Mouse (Mus musculus): ENCODE results near the gene Trp53tg5.

Gene Trp53tg5

DNA sequence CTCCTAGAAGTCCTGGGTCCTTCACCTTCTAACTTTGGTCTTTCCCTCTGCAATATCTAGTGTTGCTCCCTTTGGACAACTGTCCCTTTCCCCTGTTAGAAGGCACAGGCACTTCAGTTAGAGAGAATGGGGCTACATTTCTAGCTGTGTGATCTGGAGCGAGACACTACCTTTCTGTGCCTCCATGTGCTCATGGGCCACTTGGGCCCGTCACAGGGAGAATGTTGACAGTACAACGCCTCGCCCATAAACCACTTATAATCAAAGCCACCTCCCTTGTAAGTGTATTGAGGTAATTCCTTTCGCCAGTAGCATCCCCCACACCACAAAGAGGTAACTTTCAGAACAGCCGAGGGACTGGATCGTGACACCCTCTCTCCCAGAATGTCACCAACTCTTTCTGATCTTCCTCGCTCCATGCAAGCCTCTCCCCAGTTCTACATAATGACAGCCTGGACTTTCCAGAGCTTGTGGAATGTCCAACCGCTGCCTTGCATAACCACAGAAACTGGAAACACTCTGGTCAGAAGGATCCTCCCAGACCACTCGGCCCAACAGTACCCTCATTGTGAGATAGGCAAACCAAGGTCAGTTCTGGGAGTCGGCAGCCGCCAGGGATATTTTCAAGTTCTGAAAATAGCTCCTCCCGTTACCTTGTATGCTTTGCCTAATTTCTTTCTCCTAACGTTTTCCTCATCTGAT, 24.0 kb downstream of the Trp53tg5 start:
- DNase-seq (ENCODE audit: low spot score in 2 of 2), result no peak

DNA sequence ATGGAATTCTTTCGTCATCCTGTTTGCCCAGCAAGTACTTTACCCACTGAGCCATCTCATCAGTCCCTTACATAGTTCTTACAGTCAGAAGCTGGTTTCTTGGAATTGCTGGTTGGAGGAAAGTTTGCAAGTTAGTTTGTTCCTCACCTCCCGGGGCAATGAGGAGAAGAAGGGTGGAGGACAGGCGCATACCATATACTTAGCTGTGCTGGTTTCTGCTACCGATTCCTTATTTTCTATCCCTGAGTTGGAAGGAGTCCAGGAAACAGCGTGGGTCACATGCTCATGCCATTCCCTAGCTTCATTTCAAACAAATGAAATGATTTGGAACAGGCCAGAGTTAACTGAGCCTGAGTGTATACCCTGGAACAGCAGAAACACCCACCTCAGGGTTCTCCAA, 24.6 kb downstream of the Trp53tg5 start:
- no peak for DNase-seq (ENCODE audit: low spot score in 2 of 2)

DNA sequence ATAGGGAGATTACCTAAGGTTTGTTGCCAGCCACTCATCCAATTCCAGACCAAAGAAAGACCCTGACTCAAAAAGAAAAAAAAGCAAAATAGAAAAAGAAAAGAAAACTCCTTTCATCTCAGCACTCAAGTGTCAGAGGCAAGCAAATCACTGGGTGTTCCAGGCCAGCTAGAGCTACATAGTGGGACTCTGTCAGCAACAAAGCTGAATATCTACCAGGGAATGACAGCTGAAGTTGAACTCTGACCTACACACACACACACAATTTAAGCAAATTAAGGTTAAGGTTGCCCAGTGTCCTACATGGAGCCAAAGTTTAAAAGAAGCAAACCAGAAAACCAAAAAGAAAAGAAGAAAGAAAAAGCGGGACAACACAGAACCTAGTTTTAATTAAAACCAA, 25.4 kb downstream of the Trp53tg5 start:
- no peak for DNase-seq (ENCODE audit: low spot score in 2 of 2)

DNA sequence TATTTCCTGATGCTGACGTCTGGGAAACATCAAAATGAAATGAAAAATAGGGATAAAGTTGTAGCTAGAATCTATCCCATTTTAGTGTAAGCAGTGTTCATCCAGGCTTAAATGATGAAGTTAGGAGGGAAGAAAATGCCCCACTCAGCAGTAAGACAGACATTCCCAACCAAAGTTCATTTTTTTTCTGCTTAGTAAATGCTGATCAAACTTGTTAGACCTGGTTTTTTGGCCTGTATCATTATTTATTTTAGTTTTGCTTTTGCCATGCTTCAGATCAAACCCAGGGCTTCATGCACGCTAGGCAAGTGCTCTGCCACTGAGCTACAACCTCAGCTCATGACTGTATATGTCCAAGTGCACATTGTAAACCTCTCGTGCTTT, 27.4 kb downstream of the Trp53tg5 start:
- no peak for DNase-seq (ENCODE audit: low spot score in 2 of 2)

DNA sequence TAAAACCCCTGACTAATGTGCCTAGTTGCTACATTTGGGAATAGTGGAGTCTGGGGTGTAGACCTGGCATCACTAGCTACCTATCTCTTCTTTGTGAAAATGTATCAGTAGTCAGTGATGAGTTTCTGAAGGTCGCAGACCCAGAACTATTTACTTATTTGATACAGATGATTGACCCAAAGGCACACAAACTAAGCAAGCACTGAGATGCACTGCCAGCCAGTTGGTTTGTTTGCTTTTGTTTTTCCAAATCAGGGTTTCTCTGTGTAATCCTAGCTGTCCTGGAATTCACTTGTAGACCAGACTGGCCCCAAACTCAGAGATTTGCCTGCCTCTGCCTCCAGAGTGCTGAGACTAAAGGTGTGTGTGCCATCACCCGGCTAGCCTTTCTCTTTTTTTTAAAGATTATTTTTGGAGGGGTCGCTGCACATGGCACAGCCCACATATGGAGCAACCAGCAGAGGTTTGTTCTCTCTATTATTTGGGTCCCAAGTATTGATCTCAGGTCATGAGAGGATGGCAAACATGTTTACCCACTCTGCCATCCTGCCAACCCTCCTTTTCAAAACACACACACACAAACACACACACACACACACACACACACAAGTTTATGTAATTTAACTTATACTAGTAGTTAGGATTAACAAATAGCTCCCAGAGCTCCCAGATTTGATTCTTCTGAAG, 28.0 kb downstream of the Trp53tg5 start:
- DNase-seq (ENCODE audit: low spot score in 2 of 2), result no peak

DNA sequence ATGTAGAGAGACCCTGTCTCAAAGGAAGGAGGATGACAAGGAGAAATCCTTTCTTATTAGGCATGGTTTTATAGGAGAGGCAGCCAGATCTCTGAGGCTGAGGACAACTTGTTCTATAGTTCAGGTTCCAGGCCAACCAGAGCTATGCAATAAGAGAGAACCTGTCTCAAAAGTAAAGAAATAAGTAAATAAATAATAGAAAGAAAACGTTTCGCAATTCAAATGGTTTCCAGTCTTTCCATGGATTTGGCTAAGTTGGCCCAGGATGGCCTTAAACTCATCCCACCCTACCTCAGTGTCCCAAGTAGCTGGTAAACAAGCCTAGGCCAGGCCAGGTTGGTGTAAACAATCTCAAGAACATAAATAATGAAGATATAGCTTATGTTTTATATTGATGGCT, 28.8 kb downstream of the Trp53tg5 start:
- no peak for DNase-seq (ENCODE audit: low spot score in 2 of 2)

DNA sequence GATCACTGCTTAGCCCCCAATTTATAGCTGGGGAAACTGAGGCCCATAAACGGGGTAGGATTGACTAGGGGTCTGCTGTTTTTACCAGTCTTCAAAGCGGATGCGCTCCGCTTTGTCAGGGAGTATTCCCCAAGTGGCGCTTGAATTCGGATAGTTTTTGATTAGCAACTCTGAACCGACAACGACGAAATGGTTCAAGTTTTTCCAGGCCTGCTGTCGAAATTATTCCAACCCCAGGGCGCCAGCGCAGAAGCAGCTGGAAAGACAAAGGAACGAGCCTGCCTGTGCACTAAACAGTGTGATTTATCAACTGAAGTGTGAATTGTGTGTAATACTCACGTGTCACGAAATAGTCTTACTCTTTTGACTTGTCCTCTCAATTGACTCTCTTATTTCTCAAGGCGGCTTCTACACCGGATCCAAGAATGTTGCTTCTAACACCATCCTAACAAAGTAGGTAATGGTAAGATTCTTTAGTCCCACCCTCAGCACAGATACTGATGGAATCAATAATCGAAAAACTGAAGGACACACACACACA, 30.0 kb downstream of the Trp53tg5 start, which contains the start of gene Sdc4:
Sdc4 (minus strand) TSS at position 428 of the 541 bp plus-strand sequence.
- no peak for DNase-seq (ENCODE audit: low spot score in 2 of 2)

DNA sequence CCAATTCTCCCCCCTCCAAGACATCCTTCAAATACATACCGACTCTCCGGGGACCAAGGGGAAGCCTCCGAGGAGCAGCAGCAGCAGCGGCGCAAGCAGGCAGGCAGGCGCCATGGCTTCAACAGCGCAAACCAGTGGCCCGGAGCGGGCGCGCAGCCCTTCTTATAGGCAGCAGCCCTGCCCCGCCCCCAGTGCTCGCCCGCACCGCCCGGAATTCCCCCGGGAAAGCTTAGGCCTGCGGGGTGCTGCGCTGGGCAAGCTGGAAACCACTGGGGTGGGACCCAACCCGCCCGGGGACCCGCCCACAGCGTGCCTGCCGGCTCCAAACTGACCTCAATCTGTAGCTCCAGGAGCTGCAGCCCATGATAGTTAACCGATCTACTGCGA, 30.5 kb downstream of the Trp53tg5 start:
- DNase-seq (ENCODE audit: low spot score in 2 of 2), result peak in 1 of 2 experiments; percentile 63

DNA sequence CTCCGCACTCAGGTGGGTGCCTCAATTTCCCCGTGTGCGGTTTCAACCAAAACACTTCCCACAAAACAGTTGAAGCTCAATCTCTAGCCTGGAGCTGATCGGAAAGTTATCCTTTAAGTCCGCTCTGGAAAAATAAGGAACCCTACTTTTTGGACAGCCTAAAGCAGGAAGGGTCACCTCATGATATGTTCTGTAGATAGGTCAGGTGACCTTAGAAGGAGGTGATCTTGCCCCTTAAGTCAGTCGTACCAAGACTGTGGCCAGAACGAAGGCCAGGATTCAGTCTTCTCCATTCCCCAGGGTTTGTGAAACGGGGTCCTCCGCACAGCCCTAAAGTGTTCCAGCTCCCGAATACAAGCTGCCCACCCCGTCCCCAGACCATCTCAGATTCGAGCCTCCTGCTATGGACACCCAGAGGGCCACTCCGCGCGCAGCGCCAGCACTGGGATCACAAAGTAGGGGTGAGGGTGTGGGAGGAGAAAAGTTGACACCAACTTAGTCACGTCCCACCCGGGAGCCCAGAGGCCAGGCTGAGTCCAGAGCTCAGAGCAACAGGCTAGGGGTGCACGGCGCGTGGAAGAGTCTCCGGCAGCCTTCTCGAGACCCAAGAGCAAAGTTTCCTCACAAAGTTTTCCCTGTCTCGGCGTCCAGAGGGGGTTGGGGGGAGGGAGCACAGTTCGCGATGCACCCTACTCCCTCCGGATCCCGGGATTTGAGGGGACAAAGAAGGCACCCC, 31.0 kb downstream of the Trp53tg5 start:
- no peak for DNase-seq (ENCODE audit: low spot score in 2 of 2)

DNA sequence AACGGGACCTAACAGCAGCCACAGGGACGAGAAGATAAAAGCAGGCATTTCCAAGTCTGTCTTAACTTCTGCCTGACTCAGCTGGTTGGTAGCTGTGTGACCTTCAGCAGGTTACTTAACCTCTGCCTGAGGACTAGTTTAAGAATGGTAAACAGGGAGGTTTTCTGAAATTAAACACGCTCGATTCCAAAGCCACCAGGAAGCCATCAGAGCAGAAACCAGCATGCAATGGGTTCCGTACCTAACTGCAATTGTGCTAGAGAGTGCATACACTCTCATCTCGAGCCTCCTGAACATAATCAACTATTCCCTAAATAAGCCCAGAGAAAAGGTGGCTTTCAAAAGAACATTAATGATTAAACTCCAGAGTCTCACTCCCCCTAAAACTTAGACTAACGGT, 31.8 kb downstream of the Trp53tg5 start:
- DNase-seq (ENCODE audit: low spot score in 2 of 2), result no peak

DNA sequence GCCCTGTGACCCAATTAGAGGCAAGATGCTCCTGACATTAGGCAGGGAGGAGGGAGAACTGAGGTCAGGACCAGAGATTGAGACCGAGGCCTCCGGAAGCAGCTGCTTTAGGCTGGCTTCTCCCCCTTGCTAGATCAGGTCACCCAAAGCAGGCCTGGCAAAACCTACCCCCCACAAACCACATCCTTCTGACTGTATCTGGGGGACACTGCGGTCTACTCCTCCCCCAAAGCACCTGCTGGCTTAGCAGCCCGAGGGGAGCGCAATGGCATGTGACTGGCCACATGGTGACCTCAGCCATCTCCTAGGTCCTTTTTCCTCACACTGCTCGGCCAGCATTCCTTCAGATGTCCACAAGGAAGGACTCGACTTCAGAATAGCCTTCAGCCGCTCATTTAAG, 32.4 kb downstream of the Trp53tg5 start:
- no peak for DNase-seq (ENCODE audit: low spot score in 2 of 2)

DNA sequence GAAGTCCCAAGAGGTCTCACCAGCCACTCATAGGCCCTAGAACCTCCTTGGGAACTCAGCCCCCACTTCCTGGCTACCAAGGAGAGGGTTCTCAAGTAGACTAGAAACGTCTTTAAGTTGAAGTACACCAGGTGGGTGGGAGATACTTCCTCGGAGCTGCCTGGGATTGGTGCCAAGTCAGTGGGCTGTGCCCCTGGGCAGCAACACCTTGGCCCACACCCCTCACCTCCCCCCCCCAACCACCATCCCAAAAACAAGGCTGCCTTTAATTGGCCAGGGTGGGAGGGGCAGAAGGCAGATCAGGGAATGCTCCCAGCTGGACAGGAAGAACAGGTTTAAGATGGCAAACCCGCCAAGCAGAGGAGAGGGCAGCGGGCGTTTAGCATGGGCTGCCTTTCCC, 33.2 kb downstream of the Trp53tg5 start:
- no peak for DNase-seq (ENCODE audit: low spot score in 2 of 2)

DNA sequence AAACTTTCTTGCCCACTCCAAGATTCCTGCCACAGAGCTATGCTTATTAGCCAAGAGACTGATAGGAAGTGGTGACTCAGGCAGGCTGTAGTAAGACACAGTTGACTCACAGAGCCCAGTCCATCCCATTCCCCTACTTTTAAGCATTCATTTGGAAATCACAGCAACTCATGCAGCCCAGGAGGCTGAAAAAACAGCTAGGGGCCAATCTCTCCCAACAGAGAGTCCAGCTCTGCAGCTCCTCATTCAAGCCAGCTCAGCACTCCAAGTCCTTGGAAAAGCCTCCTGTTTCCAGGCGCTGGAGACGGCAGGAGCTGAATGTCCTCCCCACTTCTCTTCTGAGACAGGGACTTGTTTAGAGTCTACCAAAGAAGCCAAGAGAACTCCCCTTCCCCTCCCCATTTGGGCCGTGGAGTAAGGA, 34.5 kb downstream of the Trp53tg5 start:
- peak in 1 of 2 experiments; percentile 38 for DNase-seq (ENCODE audit: low spot score in 2 of 2)

DNA sequence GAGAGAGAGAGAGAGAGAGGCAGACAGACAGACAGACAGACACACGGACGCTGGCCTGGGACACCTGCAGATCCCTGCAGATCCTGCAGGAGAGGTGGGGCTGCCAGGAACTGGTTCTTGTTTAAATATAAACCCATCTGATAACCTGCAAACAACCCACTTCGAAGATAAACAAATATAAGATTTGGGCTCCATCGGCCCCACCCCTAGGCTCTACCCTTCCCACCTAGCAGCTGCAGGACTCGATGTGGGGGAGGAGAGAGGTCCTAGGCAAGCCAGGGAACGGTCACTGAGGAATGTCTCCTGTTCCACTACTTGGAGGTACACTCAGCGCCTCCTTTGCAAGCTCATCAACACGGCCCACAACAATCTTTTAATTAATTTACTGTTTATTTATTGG, 35.3 kb downstream of the Trp53tg5 start:
- no peak for DNase-seq (ENCODE audit: low spot score in 2 of 2)

DNA sequence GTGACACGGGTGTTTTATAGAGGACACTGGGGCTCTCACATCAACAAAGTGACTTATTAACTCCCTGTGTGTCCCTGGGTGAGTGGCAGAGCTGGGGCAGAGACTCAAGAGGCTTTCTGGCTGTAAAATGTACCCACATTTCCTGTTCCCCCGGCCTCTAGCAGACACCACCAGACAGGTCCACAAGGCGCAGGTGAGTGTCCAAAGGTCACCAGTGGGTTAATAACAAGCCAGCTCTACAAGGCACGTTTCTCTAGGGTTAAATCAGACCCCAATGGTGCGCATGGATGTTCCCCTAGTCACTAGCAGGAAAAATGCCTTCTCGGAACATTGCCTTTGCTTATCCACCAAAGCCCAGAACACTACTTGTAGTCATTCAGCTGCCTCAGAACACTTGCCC, 35.8 kb downstream of the Trp53tg5 start:
- DNase-seq (ENCODE audit: low spot score in 2 of 2), result no peak

DNA sequence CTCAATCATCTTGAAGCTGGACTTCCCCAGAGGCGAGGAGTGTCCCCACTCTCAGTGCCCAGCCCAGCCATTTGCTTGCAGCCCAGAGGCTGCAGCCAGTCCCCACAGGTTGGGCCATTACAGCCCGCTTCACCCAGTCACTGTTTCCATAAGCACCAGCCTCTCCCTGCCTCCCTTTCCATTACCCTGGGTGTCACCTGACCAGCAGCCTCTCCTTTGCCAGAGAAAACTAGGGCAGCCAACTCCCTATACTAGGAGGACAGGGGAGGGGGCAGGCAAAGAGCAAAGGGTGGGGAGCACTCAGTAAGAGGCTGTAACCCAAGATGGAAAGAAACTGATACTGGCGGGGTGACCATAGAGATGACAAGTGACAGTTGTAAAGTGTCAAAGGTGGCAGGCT, 36.6 kb downstream of the Trp53tg5 start:
- no peak for DNase-seq (ENCODE audit: low spot score in 2 of 2)

DNA sequence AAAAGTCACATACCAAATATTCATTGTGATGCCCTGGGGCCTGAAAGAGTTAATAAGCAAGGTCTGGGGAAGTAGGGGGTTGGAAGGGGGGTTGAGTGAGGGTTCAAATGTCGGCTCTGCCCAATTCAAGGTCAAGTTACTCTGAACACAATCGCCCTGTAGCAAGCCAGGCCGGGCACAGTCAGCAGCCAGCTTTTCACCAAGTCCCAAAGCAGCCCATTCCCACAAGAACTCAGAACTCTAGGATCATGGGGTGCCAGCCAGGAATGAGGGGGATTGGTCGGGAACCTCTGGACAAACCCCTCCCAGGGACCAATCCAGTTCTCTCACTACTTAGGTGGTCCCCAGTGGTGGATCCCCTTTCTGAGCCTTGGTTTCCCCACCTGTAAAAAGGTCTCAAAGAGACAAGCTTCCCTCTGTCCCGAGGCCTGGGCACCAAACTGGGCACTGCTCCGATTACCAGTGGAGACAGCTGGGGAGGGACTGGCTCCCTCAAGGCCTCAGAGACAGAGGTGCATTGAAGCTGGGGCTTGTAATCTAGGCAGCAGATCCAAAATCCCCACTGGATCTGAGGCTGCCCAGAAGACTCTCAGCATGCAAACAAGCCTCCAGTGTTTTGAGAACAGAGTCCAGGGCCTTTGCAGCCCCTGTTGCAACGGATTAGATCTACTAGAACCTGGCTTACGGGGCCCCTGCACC, 37.2 kb downstream of the Trp53tg5 start:
- peak in 1 of 2 experiments; percentile 40 for DNase-seq (ENCODE audit: low spot score in 2 of 2)

DNA sequence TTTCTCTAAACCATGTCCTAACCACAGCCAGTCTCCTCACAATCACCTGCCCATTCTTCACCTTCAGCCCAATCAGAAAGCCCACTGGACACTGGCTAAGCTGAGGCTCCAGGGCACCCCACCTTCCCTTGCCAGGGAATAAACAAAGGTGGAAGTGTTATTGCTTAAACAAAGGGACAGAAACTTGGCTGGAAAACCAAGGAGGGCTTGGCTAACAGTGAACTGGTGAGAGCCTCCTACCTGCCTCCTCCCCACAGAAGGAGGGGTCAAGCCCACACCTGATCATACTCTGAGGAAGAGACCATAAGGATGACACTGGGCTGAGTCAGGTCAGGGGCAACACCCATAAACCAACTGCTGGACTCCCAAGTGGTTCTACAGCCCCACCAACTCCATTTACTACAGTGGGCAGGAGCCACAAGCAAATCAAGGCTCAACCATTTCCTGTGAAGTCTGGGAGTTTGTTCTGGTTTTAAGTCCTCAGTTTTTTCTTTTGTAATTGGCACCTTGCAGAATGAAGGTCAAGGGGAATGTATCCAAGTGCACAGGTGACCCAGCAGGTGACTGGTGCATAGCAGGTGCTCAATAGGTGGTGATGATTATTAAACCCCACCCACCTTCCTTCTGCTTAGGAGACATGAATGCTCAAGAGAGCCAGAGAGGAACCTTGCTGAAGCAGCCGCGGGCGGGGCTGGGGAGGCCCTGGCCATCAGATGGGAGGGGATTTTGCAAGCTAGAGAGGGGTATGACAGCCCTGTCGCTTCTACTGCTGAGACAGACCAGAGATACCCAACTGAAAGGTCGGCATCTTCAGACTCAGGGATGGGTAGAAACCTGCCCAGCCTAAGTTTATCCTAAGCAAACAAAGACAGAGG, 38.1 kb downstream of the Trp53tg5 start:
- no peak for DNase-seq (ENCODE audit: low spot score in 2 of 2)

DNA sequence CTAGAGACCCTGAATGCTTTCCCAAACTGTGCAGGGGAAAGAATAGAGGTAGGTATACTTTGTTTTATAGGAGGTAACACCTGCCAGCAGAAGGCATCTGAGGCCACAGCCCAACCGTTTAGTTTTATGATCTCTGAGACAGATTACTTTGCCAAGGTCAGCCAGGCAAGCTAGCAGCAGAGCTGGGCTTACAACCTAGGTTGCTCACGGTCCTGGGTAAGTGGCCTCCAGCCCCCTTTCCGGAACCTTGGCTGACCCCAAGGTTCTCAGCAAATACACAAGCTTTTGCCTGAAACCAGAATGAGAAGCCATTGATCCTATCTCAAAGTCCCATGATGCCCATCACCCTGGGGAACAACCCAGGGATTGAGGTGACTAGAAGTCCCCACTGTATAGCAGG, 38.8 kb downstream of the Trp53tg5 start:
- no peak for DNase-seq (ENCODE audit: low spot score in 2 of 2)

DNA sequence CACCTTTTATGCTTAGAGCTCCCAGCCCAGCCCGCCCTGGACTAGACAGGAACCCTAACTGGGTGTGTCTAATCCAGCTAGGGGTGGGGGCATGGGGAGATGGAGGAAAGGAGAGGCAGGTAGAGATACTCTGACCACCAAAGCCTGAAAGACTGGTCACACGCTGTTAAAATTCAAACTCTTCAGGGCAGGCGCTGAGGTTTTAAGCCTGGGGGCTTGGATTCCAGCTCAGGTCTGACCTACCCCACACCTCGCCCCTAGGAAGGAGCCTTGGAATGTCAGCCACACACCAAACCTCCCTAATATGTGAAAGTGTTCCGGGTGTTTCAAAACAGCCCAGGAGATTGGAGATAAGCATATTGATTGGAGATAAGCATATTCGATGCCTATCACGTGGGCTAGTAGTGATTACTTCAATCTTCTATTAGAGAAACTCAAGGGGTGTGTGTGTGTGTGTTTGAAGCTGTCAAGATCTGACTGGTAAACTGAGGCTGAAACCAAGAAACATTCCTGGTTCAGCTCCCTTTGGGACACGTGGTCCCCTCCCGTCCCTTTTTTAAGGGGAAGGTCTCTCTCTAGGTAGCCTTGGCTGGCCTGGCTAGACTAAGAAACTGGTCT, 40.1 kb downstream of the Trp53tg5 start:
- DNase-seq (ENCODE audit: low spot score in 2 of 2), result no peak
